Mouse (Mus musculus): Measurements from ENCODE around the gene Tnrc18. TPM values are rescaled to one million over a fixed set of nuclear protein-coding genes. Genes with fewer than 3 reads are reported as not detected.
A peak's percentile ranks its signal among the peaks of the same experiment; 100 is the strongest.
"Not testable (repeated sequence)": the region's sequence is repeated elsewhere in the genome, so short reads cannot be mapped to it uniquely, and the experiment has no call there.

The Tnrc18 gene
- 100 to 1,000 TPM; 113 TPM for total RNA-seq (2021)

GRCm38 (mm10) chr5:142817524-142818434, at the start of gene Tnrc18:
Gene Tnrc18, minus strand, starts transcription at chr5:142817662.
- peak; percentile 100 for DNase-seq

- peak; percentile 62 for DNase-seq
Observed at GRCm38 (mm10) chr5:142857763-142858229, 40.3 kb upstream of the Tnrc18 start.

- DNase-seq: no peak
Observed at GRCm38 (mm10) chr5:142856408-142856807, 38.9 kb upstream of the Tnrc18 start.

GRCm38 (mm10) chr5:142854877-142855276, 37.4 kb upstream of the Tnrc18 start:
- DNase-seq: peak; percentile 66

- no peak for DNase-seq
Observed at GRCm38 (mm10) chr5:142853585-142853984, 36.1 kb upstream of the Tnrc18 start.

GRCm38 (mm10) chr5:142851681-142852049, 34.2 kb upstream of the Tnrc18 start:
- no peak for DNase-seq

GRCm38 (mm10) chr5:142850916-142851680, 33.6 kb upstream of the Tnrc18 start:
- DNase-seq: no peak

GRCm38 (mm10) chr5:142850476-142850875, 33.0 kb upstream of the Tnrc18 start:
- DNase-seq: no peak

- DNase-seq: no peak
Observed at GRCm38 (mm10) chr5:142848911-142849310, 31.4 kb upstream of the Tnrc18 start.

- DNase-seq: no peak
Observed at GRCm38 (mm10) chr5:142848149-142848548, 30.7 kb upstream of the Tnrc18 start.

- DNase-seq: peak; percentile 41
Observed at GRCm38 (mm10) chr5:142844467-142844866, 27.0 kb upstream of the Tnrc18 start.

- DNase-seq: peak; percentile 49
Observed at GRCm38 (mm10) chr5:142842137-142842642, 24.7 kb upstream of the Tnrc18 start.

GRCm38 (mm10) chr5:142841372-142842136, 24.1 kb upstream of the Tnrc18 start:
- peak; percentile 35 for DNase-seq

- not testable (repeated sequence) for DNase-seq
Observed at GRCm38 (mm10) chr5:142837427-142837826, 20.0 kb upstream of the Tnrc18 start.

GRCm38 (mm10) chr5:142836891-142837290, 19.4 kb upstream of the Tnrc18 start:
- DNase-seq: no peak

GRCm38 (mm10) chr5:142833646-142834438, 16.4 kb upstream of the Tnrc18 start:
- DNase-seq: no peak

GRCm38 (mm10) chr5:142826131-142826530, 8.7 kb upstream of the Tnrc18 start:
- no peak for DNase-seq

GRCm38 (mm10) chr5:142825665-142826064, 8.2 kb upstream of the Tnrc18 start:
- DNase-seq: no peak

- DNase-seq: no peak
Observed at GRCm38 (mm10) chr5:142824091-142824490, 6.6 kb upstream of the Tnrc18 start.

GRCm38 (mm10) chr5:142823096-142824062, 5.9 kb upstream of the Tnrc18 start:
- DNase-seq: peak; percentile 93

All from heart, postnatal 4 days (tissue).